Mouse (Mus musculus) adrenal gland, adult (tissue): ENCODE measurements around the gene Maco1.
A peak's percentile ranks its signal among the peaks of the same experiment; 100 is the strongest.

Experiments
- DNase-seq, 2 experiments: peaks; one replicate each; pipeline ENCODE4 v3.0.0; 2022 to 2023; ENCODE audit warnings: low spot score in 1 of 2; ENCODE audit not compliant: inconsistent age in 2 of 2

The Maco1 gene

DNA sequence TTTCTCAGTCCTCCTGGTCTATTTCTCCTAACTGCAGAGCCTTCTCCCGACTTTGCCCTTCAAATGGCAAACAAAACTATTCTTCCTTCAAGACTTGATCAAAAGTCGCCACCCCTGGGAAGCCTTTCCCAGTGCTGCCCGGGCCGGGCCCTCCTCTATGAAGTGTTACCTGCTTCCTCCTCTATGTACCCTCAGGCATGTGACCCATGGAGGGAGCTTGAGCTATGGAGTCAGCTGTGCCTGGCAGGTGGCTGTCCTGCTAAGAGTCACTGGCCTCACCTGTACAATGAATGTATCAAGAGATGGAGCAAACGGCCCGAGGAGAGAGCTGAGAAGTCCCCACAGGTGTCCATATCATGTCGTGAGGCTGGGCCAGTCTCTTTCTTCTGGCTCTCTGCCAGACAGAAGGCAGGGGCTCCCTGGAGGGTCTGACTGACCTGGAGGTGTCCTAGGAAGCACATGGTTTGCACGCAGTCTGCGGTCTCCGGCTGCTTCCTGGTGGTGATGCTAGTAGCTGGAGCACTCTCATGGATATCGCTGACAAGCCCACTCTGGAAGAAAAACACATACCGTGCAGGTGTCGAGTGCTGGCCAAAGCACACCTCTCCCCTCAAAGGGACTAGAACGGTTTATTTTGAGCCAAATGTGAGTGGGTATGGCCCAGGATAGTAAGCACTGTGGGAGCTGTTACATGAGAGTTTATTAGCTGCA is 77.8 kb downstream of the Maco1 start:
- peak in 1 of 2 experiments; percentile 11 for DNase-seq

DNA sequence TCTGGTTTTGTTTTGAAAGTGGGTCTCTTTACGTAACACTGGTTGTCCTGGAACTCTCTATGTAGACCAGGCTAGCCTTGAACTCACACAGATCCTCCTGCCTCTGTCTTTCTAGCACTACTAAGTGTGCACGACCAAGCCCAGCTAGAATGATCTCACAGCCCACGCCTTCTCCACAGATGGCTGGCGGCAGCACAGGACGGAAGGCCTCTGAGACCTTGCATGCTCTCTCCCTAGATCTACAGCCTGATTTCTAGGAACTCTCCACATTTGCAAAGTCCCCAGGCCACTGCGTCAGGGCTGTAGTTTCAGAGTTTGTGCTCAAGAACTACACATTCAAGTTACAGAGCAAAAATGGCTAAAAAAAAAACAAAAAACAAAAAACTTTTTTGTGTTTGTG is 79.0 kb downstream of the Maco1 start:
- no peak for DNase-seq

DNA sequence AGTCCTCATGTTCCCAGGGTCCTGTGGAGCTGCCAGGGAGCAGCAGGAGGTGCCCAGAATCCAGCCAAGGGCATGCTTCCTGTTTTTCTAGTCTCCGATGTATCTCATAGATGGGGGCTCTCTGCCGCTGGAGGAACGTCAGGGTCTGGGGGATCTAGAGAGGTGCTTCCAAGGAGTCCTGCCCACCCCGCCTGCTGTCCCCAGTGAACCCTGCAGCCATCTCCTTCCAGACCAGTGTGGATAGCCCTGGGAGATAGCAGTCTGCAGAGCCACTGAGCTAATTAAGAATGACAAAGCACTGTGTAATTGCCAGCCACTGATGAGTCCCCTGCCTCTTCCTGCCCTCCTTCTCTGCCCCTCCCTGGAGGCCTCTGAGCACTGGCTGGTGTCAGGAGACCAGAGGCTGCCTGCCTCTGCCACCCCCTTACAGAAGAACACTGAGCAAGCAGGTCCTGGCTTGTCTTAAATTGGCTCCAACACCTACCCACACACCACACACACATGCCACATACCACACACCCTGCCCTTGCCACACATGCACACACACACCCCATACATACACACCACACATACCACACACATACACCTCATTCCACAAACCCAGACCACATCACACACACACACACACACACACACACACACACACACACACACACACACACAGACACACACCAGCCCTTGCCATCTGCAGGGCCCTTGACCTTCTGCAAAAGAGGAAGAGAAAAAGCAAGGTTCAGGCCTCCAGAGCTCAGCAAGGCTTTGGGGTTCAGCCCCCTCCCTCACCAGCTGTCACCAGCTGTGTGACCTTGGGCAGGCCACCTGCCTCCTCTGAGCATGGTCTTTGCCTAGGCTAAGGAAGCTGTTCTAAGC is 80.1 kb downstream of the Maco1 start:
- DNase-seq: peak; percentile 33 to 69

DNA sequence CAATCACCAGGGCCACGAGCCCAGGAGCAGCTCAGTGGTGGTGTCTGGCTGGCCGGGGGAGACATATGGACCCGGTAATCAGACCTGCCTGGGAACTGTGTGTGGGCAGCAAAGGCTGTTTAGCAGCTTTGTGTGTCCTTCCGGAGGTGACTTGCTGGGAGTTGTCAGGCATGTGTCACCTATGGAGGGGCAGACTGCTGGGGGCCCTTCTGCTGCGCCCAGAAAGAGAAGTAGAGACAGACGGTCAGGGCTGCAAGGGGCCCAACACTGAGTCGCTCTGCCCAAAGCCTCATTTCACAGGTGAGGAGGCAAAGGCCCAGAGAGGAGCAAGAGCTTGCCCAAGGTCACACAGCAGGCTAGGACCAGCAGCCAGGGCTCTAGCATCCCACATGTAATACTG is 83.3 kb downstream of the Maco1 start:
- DNase-seq: peak in 1 of 2 experiments; percentile 36

DNA sequence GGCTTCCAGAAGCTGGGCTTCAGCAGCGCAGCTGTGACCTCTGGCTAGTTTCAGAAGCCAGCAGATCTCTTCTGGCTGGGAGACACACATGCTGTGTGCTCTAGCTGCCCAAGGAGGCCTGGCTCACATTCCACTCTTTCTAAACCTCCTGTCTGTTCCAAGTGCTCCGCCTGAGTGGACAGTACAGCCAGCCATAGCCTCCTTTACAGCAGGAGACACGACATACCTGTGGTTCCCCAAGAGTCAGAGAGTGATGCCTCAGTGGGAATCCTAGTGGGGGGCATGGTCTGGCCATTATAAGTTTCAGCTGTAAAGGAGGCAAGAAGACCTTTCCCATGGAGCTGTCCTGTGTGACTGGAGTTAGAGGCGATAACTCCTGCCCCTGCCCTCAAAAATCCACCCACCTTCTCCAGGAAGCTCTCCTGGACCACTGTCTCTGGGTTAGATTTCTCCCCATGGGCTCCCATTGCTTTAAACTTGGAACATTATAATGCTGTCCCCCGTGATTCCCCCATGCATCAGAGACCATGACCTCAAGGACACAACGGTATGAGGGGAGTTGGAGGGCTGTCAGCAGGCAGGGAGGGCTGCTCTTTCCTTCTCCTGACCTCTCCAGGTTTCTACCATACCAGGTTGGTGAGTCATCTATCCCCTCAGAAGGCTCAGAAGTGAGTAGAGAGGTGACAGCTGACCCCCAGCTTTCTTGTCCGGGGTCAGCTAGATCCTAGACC is 83.9 kb downstream of the Maco1 start:
- peak; percentile 31 to 69 for DNase-seq

DNA sequence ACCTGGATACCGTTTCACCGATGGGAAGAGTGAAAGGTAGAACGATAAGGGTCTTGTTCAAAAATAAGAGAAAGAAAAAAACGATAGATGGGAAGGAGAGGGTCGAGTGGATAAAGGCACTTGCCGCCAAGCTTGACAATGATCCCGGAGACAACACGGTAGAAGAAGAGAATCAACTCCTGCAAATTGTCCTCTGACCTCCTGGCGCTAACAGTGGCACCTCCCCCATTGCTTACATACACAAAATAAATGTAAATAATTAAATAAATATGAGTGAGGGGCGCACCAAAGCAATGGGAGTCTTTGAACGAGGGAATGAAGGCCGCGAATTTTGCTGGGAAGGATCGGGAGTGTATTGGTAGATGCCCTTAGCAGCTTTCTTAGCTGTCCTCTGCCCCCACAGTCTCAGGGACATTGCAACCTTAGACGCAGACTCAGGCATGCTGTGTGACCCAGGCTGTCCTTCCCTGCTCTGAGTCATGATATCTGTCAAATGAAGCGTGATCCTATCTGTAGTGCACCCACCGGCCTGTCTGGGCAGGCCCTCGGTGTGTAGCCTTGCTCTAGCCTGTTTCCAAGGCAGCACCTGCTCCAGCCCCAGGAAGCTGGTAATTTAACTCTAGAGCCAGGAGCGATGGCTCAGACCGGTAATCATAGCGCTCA is 84.8 kb downstream of the Maco1 start:
- DNase-seq: peak; percentile 86 to 93

DNA sequence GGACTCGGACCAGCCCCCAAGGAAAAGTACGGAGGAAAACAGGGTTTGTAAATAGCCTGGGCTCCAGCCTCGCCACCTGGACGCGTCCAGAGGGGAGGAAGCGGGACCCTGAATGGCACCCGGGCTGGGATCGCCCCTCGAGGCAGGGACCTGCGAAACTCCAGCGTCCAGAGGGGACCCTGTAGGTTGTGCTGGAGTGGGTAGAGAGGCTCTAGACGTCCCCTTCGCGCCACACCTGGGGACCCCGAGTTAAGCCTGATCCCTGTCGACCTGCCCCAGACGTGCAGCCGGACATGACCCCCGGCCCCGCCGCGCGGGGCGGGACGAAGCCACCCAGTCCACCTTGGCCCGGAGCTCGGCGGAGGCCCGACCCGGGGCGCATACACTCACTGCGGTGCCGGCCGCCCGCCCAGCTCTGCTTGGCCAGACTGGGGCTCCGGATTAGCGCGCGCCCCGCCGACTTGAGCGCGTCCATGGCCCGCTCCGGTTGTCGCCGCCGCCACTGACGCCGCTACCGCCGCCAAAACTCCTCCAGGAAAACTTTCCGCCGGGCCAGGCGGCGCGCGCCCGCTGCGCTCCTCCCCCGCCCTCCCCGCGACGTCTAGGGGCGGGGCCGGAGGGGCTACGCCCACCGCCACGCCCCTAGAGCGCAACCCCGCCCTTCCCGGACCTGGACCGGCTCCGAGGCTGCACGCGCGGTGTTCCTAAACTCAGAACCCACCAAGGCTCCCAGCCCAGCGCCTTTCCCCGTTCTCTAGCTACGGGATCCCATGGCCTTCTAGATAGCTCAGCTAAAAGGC is 85.5 kb downstream of the Maco1 start, which contains the start of gene Ldlrap1:
TSS of gene Ldlrap1 (minus strand) at position 599 of the 800 bp plus-strand sequence.
- DNase-seq: peak; percentile 89 to 96

DNA sequence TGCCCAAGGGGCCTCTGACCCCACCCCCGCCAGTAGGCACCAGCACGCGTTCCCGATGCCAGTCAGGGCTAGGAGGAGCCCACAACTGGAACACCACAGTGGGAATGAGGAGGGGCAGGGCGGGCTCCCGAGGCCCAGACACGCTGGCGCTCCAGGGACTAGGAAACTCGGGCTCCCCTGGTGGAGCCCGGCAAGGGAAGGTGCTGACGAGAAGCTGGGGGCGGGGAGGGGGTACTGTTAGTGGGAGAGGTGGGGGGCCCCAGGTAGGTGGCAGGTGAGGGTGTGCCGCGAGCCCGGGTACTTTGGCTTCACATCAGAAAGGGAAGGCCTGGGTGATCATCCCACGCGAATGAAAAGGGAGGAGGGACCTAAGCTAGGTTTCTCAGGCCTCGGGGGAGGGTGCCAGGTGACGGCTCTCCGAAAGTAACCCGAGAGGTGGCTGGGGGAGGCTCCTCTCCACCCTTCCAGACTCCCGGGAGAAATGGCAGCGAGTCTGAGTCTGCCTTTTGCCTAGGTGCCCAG is 86.2 kb downstream of the Maco1 start:
- peak; percentile 77 to 83 for DNase-seq

DNA sequence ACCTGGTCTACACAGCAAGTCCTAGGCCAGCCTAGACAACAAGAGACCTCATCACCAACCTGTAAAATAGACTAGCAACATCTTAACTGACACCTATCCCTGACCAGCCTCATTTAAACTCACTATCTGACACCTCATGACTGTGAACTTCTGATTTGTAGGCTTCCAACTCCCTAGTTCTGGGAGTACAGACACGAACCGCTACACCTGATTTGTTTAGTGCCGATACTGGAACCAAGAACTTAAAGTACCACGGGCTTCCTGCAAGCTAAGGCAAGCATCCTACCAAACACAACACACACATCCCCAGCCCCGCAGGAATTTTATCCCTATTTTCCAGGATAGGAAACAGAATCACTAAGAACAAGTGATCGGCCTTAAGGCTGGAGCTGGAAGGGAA is 86.9 kb downstream of the Maco1 start:
- DNase-seq: no peak

DNA sequence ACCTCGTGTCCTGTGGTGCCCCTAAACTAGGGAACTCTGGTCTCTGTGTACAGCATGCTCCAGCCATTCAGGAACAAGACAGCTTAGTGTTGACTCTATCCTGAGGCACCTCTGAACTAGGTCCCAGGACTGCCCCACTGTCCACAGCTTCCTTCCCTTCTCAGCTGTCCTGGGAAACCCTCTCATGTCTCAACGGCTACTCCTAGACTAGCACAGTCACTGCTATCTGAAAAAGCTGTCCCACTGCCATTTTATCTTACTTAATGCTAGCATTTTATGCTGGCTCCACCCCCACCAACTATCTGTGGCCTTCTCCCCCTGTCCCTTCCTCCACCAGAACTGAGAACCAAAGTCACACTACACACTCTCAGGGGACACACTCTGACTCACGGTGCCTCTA is 88.8 kb downstream of the Maco1 start:
- DNase-seq: peak; percentile 18 to 50

DNA sequence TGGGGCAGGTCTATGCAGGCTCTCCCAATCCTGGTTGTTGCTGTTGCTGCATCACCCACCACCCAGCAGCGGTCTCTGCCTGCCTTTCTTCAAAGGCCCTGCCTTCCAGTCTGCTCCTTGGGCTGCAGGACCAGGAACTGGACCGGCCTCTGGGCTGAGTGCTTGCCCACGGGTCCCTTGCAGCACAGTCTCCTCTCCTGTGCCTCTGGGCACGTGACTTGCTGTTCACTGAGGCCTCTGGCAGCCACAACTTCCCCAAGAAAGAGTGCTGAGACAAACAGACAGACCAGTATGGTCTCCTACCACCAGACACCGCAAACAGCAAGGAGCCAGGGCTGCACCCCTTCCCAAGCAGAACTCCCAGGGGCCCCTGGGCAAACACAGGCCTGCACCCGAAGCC is 90.8 kb downstream of the Maco1 start:
- DNase-seq: peak; percentile 44 to 65

DNA sequence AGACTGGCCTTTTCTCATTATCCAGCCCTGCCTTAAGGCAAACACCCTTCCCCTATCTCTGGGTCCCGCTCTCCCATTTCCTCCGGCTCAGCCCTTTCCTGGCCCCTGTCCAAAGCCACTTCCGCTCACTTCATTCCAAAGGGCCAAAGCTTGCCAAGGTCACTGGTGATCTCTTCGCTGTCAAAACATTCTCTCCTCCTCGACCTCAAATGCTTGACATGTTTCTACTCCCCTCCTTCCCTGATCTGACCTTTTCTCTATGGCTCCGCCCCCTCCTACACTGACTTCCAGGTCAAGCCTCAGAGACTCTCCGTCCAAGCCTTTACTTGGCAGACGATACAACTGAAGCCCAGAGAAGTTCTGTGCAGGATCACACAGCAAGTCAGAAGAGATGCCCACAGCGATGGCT is 92.3 kb downstream of the Maco1 start:
- peak; percentile 92 to 96 for DNase-seq

DNA sequence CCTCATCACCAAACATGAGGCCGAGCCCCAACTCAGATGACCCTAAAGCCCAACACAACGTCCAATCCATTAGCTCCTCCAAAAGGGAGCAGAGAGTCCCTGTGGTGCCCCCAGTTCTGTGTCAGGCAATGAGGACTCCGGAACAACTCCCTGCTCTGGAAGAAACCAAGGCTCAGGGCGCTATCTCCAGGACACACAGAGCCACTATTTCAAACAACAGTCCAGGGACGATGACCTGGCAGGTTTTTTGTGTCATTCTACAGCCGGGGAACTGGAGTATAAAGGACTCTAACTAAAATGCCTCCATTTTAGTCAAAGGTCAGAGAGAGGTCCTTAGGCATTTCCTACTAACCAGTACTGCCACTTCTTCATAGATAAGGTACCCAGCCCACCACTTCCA is 92.9 kb downstream of the Maco1 start:
- DNase-seq: peak in 1 of 2 experiments; percentile 67

DNA sequence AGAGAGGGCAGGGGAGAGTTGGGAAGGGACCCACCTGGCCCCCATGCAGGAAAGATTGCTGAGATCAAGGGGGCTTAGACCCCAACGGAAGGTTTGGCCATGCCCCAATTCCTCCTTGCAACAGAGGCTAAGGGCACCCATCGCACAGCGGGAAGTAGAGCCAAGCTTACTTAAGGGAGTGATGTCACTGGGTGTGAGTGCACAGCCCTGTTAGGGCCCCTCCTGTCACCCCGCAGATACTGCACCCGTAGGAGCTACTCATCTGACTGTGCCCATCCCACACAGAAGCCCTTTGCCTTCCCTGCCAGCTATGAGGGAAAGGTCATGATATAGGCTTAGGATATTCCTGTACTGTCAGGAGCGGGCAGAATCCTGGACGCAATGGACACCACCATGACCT is 93.6 kb downstream of the Maco1 start:
- peak in 1 of 2 experiments; percentile 32 for DNase-seq

DNA sequence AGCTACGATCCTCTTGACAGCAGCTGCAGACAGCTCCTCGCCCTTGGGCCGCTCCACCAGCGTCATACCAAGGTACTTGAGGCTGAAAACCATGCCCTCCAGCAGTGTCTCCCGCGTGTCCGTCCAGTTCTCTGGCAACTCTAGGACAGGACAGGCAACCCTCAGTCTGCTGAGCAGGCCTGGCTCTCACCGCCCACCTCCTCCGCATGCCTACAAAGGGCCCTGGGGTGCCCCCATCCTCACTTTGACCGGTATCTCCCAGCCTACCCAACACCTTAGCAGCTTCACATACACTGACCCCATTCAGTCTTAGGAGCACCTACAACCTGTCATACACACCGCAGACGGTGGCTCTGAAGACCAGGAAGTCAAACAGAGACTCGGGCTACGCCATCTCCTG is 94.2 kb downstream of the Maco1 start:
- no peak for DNase-seq

DNA sequence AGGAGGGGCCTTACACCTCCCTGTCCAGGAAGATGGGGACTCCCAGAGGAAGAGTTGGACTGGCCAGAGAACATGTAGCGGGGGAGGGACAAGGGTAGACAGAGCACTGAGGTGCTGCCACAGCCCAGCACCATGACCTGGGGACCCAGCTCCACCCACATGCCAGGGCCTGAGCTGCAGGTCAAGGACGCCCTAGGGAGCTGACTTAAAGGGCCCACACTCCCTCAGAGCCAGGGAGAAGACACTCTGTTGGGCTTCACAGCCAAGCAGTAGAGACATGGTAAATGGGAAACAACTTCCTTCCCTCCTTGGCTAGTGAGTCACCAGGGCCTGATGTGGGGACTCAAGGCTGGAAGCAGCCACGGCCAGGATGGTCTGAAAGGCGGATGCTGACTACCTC is 94.8 kb downstream of the Maco1 start:
- DNase-seq: peak in 1 of 2 experiments; percentile 86

DNA sequence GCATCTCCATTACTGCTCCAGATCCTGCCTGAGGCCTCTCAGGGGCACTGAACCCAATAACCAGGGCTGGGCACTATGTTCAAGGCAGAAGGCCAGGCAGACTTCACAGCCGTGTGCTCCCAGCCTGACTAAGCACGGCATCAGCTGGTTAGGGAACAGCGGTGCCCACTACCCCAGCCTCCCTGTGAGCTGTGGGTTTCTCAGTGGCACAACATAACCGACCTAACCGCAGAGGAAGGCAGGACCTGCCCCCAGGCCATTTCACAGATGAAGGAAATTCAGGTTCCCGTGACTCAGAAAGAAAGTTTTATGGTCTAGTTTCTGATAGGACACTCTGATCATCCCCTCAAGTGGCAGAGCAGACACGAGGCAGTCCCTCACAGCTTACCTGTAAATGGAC is 96.2 kb downstream of the Maco1 start:
- DNase-seq: no peak

DNA sequence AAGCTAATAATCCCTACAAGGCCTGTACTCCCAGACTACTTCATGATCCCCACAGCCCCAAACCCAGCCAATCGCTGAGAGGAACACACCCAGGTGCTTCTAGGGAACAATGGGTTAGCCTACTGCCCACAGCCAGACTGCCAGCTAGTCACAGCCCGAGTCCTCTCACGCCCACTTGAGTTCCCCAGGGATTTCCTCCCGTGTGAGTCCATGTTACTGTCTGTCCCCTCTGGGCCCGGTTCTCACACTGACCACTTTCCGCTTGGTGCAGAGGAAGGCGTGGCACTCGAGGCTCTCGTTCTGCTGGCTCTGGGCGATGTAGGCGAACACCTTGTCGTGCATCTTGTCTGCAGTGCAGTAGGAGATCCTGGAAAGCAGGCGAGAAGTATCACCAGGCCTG is 98.2 kb downstream of the Maco1 start:
- DNase-seq: no peak

DNA sequence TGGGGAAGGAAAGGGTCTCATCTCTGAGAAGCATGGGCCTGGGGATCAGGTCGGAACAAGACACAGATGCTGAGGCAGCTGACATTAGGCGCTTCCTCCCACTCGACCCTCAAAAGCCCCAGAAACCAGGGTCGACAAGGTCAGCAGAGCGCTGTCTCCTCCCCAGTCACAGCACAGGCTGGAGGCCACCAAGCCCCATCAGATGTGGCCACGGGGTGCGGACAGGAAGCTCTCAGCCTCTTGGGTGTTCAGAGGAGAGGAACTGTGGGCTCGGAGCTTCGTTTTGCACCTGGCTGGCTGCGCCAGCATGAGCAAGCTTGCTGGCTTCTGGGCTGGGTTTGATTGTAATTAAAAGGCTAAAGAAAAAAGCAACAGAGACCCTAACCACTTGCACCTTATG is 98.8 kb downstream of the Maco1 start:
- no peak for DNase-seq
